Comparison of ENCODE assay signal across 14 mouse cellular contexts in the genomic region with DNA sequence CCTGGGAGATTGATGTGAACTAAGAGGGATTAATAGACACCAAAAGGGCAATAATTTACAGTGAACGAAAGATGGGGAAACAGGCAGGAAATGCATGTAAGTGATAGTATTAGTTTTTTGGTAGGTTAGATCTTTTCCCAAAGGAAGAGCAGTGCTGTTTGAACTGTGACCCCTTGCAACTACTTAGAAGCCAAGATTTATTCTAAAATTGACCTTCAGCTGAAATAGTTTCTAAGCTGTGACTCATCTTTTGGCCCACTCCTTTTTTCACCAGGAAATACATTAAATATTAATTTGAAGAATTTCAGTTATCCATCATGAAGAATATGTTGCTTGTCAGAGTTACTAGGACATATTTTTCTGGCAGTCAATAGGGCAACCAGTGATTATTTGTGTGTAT.
"Had no signal": no experiment of that assay in that cellular context is flagged by ENCODE, and none has a peak within 500 bp of the region (broad histone marks: within the 10 kb centered on the region; RNA-seq: fewer than 3 reads in every experiment).

No protein-coding gene starts in this region.

- H3K9ac ChIP-seq: limb, embryonic 12.5 days; limb, embryonic 15.5 days; liver, embryonic 13.5 days; midbrain, embryonic 13.5 days had no signal

- H3K9me3 ChIP-seq: limb, embryonic 15.5 days; liver, embryonic 13.5 days; midbrain, embryonic 13.5 days had no signal

- H3K4me3 ChIP-seq: limb, embryonic 12.5 days; limb, embryonic 15.5 days; liver, embryonic 13.5 days; megakaryocyte, embryonic 14.5 days; midbrain, embryonic 10.5 days; midbrain, embryonic 13.5 days had no signal

- H3K27ac ChIP-seq: limb, embryonic 12.5 days; limb, embryonic 15.5 days; liver, embryonic 13.5 days; midbrain, embryonic 10.5 days; midbrain, embryonic 13.5 days had no signal

- ATAC-seq: intestine, postnatal 0 days; midbrain, embryonic 13.5 days; midbrain, embryonic 16.5 days had no signal

- DNase-seq: kidney, postnatal 10 days; kidney, postnatal 4 days; left cerebral cortex, postnatal 4 days; liver, embryonic 13.5 days; lung, adult 2 months; thymus, adult 18-20 months; thymus, postnatal 4 days had no signal

- H3K4me2 ChIP-seq: limb, embryonic 12.5 days; limb, embryonic 15.5 days; liver, embryonic 13.5 days; midbrain, embryonic 13.5 days had no signal

- H3K4me1 ChIP-seq: limb, embryonic 12.5 days; limb, embryonic 15.5 days; liver, embryonic 13.5 days; megakaryocyte, embryonic 14.5 days; midbrain, embryonic 10.5 days; midbrain, embryonic 13.5 days had no signal

- H3K27me3 ChIP-seq: limb, embryonic 12.5 days; limb, embryonic 15.5 days; liver, embryonic 13.5 days; megakaryocyte, embryonic 14.5 days; midbrain, embryonic 13.5 days had no signal
